Mouse (Mus musculus): ENCODE data around the gene Rab8b.

Rab8b gene

DNA sequence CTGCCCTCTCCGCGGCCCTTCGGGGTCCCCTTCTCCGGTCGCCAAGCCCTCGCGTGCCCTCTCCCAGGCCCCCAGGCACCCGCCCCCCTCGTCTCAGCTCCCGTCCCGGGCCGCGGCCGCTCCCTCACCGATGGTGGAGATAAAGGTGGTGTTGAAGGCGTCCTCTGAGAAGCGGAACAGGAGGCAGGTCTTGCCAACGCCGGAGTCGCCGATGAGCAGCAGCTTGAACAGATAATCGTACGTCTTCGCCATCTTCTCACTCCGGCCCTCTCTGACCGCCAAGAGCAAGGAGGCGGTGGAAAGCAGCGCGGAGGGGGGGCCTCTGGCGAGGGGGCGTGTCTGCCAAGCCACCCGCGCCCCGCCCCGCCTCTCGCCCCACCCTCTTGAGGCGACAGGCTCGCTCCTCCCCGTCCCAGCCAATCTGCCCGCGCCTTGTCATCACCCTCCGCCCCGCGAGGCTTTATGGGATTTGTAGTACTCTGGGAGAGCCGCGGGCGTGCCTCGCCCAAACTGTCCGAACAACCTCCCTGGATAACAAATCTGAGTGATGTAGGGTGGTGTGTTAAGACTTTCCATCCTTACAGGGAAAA lies at the start of gene Rab8b:
Gene Rab8b (minus strand): TSS at position 306 of the 590 bp plus-strand sequence.
- in situ Hi-C loops (cut with MboI, MseI): no loop called here

- in situ Hi-C loops (cut with MboI, MseI): no loop called here
These were observed 48.0 kb upstream of the Rab8b start for GRCm38 (mm10) chr9:66967492-66967891.

DNA sequence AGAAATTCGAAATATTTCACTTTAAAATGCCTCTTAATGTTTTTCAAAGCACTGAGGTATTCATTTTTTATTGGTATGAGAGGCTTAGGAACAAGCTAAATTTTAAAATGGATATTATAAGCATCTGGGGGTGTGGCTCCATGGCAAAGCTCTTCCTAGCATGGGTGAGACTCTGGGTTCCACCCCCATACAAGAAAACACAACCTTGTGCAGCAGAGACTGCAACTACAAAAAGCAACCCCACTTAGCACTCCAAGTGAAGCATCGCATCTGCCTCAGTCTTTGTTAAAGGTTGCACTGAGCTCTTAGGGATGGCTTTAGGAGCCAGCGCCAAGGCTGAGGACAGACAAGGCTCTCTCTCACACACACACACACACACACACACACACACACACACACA lies 42.0 kb upstream of the Rab8b start:
- in situ Hi-C loops (cut with MboI, MseI): no loop called here

GRCm38 (mm10) chr9:66957451-66957850 lies 38.0 kb upstream of the Rab8b start:
- in situ Hi-C loops (cut with MboI, MseI): no loop called here

DNA sequence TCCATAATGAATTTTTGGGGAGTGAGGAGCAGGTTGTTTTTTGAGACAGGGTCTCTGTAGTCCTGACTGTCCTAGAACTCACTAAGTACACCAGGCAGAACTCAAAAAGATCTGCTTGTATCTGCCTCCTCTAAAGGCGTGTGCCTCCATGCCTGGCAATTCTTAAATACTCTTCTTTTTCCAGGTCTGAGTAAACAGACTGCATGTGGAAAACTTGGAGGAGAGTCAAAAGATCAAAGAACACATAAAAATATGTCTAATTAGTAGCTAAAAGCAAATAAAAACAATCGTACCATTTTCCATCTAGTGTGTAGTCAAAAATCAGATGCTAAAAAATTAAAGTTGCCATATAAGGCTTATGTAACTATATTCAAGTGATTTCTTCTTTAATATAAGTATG lies 33.4 kb upstream of the Rab8b start:
- in situ Hi-C loops (cut with MboI, MseI): no loop called here

GRCm38 (mm10) chr9:66952321-66952720 lies 32.8 kb upstream of the Rab8b start:
- in situ Hi-C loops (cut with MboI, MseI): no loop called here

DNA sequence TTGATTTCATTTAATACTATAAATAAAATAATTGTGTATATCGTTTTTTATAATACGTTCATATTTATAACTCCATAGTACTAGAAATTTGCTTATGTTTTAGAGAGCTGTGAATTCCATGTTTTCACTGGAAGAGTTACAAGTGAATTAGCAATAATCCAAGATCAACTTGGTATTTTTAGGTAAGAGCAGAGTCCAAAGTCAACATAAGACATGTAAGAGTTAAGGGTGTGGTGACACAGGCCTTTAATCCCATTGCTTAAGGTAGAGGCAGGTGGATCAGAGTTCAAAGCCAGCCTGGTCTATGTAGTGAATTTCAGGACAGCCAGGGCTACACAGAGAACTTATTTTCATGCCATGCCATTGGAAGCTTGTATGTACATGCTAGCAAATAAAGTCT lies 29.0 kb upstream of the Rab8b start:
- in situ Hi-C loops (cut with MboI, MseI): no loop called here

GRCm38 (mm10) chr9:66945647-66946641 lies 26.5 kb upstream of the Rab8b start, which contains the start of gene Rps27l:
TSS of gene Rps27l (plus strand) at chr9:66946086.
- in situ Hi-C loops (cut with MboI, MseI): no loop called here

GRCm38 (mm10) chr9:66945161-66945560 lies 25.7 kb upstream of the Rab8b start:
- in situ Hi-C loops (cut with MboI, MseI): no loop called here

- in situ Hi-C loops (cut with MboI, MseI): loop anchor here (5.0 kb wide), 1 partner anchor 77 kb away; no protein-coding TSS in a partner anchor
These were observed 19.3 kb upstream of the Rab8b start for GRCm38 (mm10) chr9:66938836-66939235.

DNA sequence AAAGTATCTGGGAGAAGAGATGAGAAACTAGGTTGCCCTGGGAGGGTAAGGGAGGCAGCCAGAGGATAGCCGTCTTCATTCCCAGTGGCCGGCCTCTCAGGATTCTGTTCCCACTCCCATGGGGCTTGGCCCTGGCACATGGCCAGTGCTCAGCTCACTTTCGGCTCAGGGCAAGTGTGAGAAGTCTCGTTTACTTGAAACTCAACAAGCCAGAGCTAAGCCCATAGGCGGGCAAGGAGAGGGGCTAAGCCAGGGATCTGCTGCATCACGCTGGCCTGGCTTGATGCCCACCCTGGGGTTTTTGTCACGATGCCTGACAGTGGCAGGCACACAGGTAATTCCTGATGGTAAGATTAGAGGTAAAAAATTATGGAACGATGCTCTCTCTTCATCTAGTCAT lies 18.0 kb upstream of the Rab8b start:
- in situ Hi-C loops (cut with MboI, MseI): loop anchor here (5.0 kb wide), 1 partner anchor 75 kb away; no protein-coding TSS in a partner anchor

- in situ Hi-C loops (cut with MboI, MseI): no loop called here
These were observed 14.7 kb upstream of the Rab8b start for GRCm38 (mm10) chr9:66933869-66934808.

- in situ Hi-C loops (cut with MboI, MseI): no loop called here
These were observed 10.9 kb upstream of the Rab8b start for GRCm38 (mm10) chr9:66930351-66930750.

DNA sequence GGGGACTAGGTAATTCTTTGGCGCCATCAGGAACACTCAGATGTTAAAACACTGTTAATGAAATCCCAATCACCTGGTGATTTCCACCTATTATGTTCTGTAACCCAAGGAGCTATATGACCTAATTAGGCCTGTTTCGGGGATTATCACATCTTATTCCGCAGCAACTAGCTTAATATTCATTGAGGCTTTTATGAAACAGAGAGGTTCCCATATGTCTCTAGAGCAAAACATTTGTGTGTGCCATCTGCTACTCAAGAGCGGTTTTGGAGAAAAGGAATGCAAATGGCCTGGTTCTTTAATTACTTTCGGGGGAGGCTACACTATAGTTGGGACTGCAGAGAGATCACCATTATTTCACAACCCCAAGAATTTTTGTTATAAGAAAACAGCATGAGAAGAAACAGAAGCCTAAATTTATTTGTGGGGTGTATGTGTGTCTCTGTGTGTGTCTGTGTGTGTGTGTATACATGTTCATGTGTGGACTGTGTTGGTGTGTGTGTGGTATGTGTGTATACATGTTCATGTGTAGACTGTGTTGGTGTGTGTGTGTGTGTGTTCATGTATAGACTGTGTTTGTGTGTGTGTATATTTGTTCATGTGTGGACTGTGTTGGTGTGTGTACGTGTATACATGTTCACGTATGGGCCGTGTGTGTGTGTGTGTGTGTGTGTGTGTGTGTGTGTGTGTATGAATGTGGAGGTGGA lies 8.4 kb upstream of the Rab8b start:
- in situ Hi-C loops (cut with MboI, MseI): no loop called here

DNA sequence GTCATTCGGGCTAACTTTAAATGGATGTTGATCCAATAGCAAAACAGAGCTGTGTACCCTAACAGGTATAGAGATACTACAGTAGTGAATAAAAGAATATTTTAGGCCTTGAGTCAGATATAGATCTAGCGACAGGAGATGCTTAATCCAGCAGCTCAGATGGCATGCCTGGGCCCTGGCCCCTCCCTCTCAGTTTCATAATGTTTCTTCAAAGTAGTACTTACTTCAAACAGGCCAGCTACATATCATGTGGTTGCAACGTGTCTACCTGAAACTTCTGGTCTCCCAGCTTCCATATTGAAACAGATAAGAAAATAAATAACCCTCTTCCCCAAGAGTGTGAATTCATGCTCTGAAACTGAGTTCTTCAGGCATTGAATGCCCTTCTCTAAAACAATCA lies 6.4 kb upstream of the Rab8b start:
- in situ Hi-C loops (cut with MboI, MseI): no loop called here

- in situ Hi-C loops (cut with MboI, MseI): loop anchor here (5.0 kb wide), 1 partner anchor 45 kb away; no protein-coding TSS in a partner anchor
These were observed 2.6 kb upstream of the Rab8b start for GRCm38 (mm10) chr9:66922076-66922475.

DNA sequence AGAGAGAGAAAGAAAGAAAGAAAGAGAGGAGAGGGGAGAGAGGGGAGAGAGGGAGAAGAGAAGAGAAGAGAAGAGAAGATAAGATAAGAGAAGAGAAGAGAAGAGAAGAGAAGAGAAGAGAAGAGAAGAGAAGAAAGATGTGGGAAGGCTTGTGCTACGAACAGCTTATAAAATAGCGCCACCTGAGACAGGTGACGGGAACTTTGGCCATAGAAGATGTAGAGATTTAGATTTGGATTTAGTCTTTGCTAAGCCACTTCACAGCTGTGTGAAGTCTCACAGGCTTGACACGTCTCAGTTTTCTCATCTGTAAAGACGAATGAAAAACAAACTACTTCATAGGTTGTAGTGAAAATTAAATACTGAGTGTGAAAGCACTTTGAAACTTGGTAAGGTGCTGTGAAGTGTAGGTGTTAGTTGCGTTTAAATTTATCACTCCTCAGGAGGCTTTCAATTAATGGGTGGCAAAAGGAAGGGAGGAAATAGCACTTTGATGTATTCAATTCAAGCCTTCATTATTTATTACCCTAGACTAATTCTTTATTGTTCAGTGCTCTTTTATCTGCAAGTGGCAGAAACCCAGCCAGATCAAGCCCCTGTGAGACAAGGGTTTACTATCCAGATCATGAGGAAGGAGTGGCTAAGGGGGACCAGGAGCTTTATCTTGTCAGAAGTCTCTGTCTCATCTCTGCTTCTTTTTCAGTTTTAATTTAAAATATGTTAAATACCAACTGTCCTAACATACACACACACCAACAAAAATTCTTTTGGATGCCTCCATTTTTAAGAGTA lies 1.2 kb upstream of the Rab8b start:
- in situ Hi-C loops (cut with MboI, MseI): loop anchor here (5.0 kb wide), 1 partner anchor 43 kb away; no protein-coding TSS in a partner anchor

- in situ Hi-C loops (cut with MboI, MseI): loop anchor here (5.0 kb wide), 1 partner anchor 43 kb away; no protein-coding TSS in a partner anchor
These were observed 494 bp upstream of the Rab8b start for GRCm38 (mm10) chr9:66919981-66920380.

- in situ Hi-C loops (cut with MboI, MseI): no loop called here
These were observed 686 bp downstream of the Rab8b start for GRCm38 (mm10) chr9:66918672-66919330.
